Mouse (Mus musculus) spleen, adult 2 months (tissue): ENCODE data around the gene Gpr26.

Experiments
- CTCF ChIP-seq: fragments of 200-500 bp; IDR thresholded peaks from 2 replicates; pipeline ENCODE4 v1.5.1; 2011; ENCODE audit warnings: mild to moderate bottlenecking, inconsistent platforms; ENCODE audit not compliant: insufficient read depth, insufficient read length, insufficient replicate concordance; ENCODE audit errors: extremely low read depth
- POLR2A ChIP-seq: fragments of 200-500 bp; IDR thresholded peaks from 2 replicates; pipeline ENCODE4 v1.6.1; 2011; ENCODE audit warnings: low read depth, low read length, inconsistent platforms

- TF ChIP-seq POLR2A (no peak), CTCF (no peak)
Measured at GRCm38 (mm10) chr7:131989056-131989455, 22.8 kb downstream of the Gpr26 start.
